Mouse (Mus musculus) duodenum, adult 2 months (tissue): ENCODE results near the gene Akirin2. TPM values are rescaled to one million over a fixed set of nuclear protein-coding genes. Genes with fewer than 3 reads are reported as not detected.

ENCODE experiments used
- polyA plus RNA-seq: library from polyadenylated mRNA; depleted of rRNA; stranded (reverse); fragments of >200 nt; gene quantifications from 2 replicates; pipeline ENCODE4 v1.2.3, GENCODE M21; 2012; ENCODE audit warnings: low replicate concordance; rRNA removed

Akirin2 gene
- polyA plus RNA-seq, result 11.5 and 34.2 TPM in 2 replicates

DNA sequence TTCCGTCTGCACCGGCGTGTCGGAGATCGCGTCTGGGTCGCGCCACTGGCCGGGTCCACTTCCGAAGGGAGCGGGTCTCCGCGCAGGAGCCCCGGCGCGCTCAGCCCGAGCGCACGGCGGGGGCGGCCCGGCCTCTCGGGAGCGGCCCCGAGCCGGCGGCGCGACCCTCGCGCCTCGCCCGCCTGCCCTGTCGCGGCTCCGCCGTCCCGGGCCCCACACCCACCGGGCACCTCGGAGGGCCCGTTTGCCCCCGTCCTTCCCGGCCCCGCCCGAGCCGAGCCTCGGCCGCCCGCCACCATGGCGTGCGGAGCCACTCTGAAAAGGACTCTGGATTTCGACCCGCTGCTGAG is at the start of gene Akirin2:
Akirin2 (plus strand) TSS at position 190 of the 350 bp plus-strand sequence.

DNA sequence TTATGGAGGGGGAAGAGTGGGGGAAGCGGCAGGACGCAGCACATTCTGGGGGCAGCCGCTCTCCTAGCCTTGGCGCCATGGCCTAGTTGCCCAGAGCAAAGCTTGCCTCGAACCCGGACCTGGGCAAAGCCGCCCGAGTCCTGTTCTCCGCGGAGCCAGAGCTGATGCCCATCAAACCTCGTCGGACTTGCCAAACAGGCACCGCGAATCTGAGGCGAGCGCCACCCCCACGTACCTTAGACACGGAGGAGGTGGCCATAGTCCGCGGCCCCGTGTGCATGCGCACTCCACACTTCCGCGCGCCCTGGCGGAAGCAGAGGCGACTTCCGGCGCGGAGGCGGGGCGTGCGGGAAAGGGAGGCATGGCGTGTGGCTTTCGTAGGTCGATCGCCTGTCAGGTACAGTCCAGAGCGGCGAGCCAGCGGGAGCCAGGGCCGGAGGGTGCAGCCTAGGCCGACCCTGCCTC is 63.9 kb downstream of the Akirin2 start, which contains the start of the genes Orc3 and Rars2:
Orc3 (minus strand) TSS at position 315 of the 465 bp plus-strand sequence.
Rars2 (plus strand) TSS at position 328 of the 465 bp plus-strand sequence.

Other genes with a start within 250 kb of the Akirin2 start
- 2.5 and 3.7 TPM in 2 replicates for gene Orc3, start 64.0 kb downstream of the Akirin2 start, polyA plus RNA-seq
- gene Rars2, start 64.0 kb downstream of the Akirin2 start, polyA plus RNA-seq, result 4.1 and 5.2 TPM in 2 replicates
- gene Slc35a1, start 136.5 kb downstream of the Akirin2 start, polyA plus RNA-seq, result 3.7 and 5.4 TPM in 2 replicates
- gene Cfap206, start 179.3 kb downstream of the Akirin2 start, polyA plus RNA-seq, result not detected in 2 replicates
- gene Gm136, start 205.3 kb downstream of the Akirin2 start, polyA plus RNA-seq, result not detected in 2 replicates
- 0.37 and 0.50 TPM in 2 replicates for gene Smim8, start 227.5 kb downstream of the Akirin2 start, polyA plus RNA-seq